Mouse (Mus musculus) hindbrain, embryonic 16.5 days (tissue): ENCODE measurements around the gene Cox5a. TPM values are rescaled to one million over a fixed set of nuclear protein-coding genes. Genes with fewer than 3 reads are reported as not detected.

Experiments used
- ATAC-seq: fragments of 200-750 bp; cut with Nextera tagmentation; 2 replicates; pipeline ENCODE4 v1.8.0; 2017; ENCODE audit warnings: moderate TSS enrichment, moderate library complexity
- H3K27ac ChIP-seq: fragments of 300-500 bp; sonication (generic); 2 replicates; pipeline ENCODE4 v1.5.1; 2014; ENCODE audit warnings: low read depth, mild to moderate bottlenecking, control low read depth, low read length, moderate library complexity
- H3K27me3 ChIP-seq: fragments of 300-500 bp; sonication (generic); replicated peaks from 2 replicates; pipeline ENCODE4 v1.6.1; 2014; ENCODE audit warnings: low read length; ENCODE audit not compliant: control insufficient read depth, insufficient read depth
- H3K36me3 ChIP-seq: fragments of 300-500 bp; sonication (generic); 2 replicates; pipeline ENCODE4 v1.6.1; 2014; ENCODE audit warnings: mild to moderate bottlenecking, low read length, moderate library complexity, mixed read lengths; ENCODE audit not compliant: control insufficient read depth, insufficient read depth
- H3K4me1 ChIP-seq: fragments of 300-500 bp; sonication (generic); 2 replicates; pipeline ENCODE4 v1.6.1; 2014; ENCODE audit warnings: low read depth, low read length; ENCODE audit not compliant: control insufficient read depth, insufficient read depth
- H3K4me2 ChIP-seq: fragments of 300-500 bp; sonication (generic); 2 replicates; pipeline ENCODE4 v1.6.1; 2014; ENCODE audit warnings: mild to moderate bottlenecking, low read length, control low read depth, moderate library complexity
- H3K4me3 ChIP-seq: fragments of 300-500 bp; sonication (generic); 2 replicates; pipeline ENCODE4 v1.5.1; 2014; ENCODE audit warnings: mild to moderate bottlenecking, low read length, control low read depth, moderate library complexity
- H3K9ac ChIP-seq: fragments of 300-500 bp; sonication (generic); 2 replicates; pipeline ENCODE4 v1.6.1; 2014; ENCODE audit warnings: low read depth, mild to moderate bottlenecking, control low read depth, low read length, moderate library complexity
- H3K9me3 ChIP-seq: fragments of 300-500 bp; sonication (generic); 2 replicates; pipeline ENCODE4 v1.6.1; 2014; ENCODE audit warnings: mild to moderate bottlenecking, low read length, moderate library complexity; ENCODE audit not compliant: control insufficient read depth
- WGBS: fragments of 180-500 bp; shearing (Covaris S2); extraction: QIAGEN DNeasy Blood & Tissue Kit; methylation state at CpG from one replicate; pipeline ENCODE4 v1.1.7; 2014; 5-methylcytosine and 5-hydroxymethylcytosine counted together
- polyA plus RNA-seq: library from polyadenylated mRNA; unstranded; fragments of >200 nt; fragmentation: Nextera tagmentation; extraction: Ambion mirVana; gene quantifications from 2 replicates; pipeline ENCODE4 v1.2.1, GENCODE M21; 2015

Cox5a gene
- polyA plus RNA-seq, 1 experiment from 2014 or later: 1,047 TPM

DNA sequence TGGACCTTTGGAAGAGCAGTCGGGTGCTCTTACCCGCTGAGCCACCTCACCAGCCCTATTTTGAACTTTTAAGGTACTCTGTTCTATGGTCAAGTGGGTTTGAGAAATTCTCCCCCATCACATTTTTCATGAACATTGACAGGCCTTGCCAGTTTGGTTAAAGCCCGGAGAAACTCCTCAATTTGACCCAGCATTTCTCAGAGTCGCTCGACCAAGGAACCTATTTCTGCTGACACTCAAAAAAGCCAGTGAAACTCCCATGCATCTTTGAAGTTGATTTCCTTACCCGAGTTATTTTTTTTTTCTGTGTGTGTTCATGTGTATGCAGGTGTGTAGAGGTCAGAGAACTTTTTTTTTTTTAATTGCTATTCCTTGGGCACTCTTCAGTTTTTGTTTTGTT, 43.5 kb downstream of the Cox5a start:
- ATAC-seq: no peak
- 84% methylated on average over 6 of the region's 6 CpGs for WGBS

GRCm38 (mm10) chr9:57565741-57566221, 44.7 kb downstream of the Cox5a start:
- no peaks in the 10 kb centered on the region for H3K27me3 ChIP-seq
- H3K4me3 ChIP-seq: no peak overlapping the region
- peaks cover 17% of the 10 kb centered on the region for H3K4me1 ChIP-seq
- no peak overlapping the region for H3K9ac ChIP-seq
- no peaks in the 10 kb centered on the region for H3K9me3 ChIP-seq
- peaks cover 10% of the 10 kb centered on the region; the same call in 1 of the 2 replicates for H3K36me3 ChIP-seq
- H3K27ac ChIP-seq: peak overlapping the region; percentile 6
- no peak overlapping the region; the same call in 1 of the 2 replicates for H3K4me2 ChIP-seq
- peak; percentile 45 for ATAC-seq
- 47% methylated on average over 10 of the region's 10 CpGs for WGBS

More for the DNA sequence above, 43.5 kb downstream of the Cox5a start:
- peaks cover 9% of the 10 kb centered on the region; the same call in 1 of the 2 replicates for H3K36me3 ChIP-seq
- H3K4me3 ChIP-seq: no peak overlapping the region
- no peak overlapping the region for H3K4me2 ChIP-seq
- no peaks in the 10 kb centered on the region for H3K27me3 ChIP-seq
- H3K9ac ChIP-seq: no peak overlapping the region
- H3K4me1 ChIP-seq: peaks cover 22% of the 10 kb centered on the region
- H3K27ac ChIP-seq: no peak overlapping the region
- no peaks in the 10 kb centered on the region for H3K9me3 ChIP-seq

DNA sequence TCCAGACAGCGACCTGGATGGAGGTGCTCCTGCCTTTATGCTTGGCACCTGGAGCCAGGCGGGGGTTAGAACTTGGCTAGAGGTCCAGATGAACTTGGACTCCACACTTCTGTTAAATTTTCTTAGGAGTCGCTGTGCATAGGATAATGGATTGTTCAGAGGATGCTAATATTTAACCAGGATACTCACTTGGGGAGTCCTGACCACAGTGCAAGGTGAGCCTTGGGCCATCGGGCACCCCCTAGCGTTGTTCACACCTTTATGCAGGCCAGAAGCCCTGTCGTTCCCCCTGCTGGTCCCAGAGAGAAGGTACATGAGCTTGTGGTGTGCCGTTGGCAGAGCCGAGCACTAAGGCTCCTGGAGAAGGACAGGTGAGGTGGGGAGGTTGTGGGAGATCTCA, 45.8 kb downstream of the Cox5a start:
- no peak for ATAC-seq
- H3K27ac ChIP-seq: no peak overlapping the region
- WGBS: 61% methylated on average over 8 of the region's 8 CpGs

DNA sequence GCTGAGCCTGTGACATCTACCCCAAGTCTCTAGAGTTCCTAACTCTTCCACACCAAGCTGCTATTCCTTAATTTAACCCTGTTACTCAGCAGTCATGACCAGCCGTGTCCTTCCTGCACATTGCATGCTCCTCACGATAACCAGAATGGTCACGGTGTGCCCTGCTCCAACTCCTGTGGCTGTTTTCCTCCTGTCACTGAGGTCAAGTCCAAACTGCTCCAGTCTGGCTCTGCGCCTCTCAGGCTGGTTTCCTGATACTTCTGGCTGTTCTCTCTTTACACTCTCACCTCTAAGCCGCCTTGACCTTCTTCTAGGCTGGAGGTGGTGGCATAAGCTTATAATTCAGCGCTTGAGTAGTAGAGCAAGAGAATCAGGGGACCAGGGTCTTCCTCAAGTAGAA, 47.4 kb downstream of the Cox5a start:
- no peaks in the 10 kb centered on the region for H3K9me3 ChIP-seq
- WGBS: 94% methylated on average over 6 of the region's 6 CpGs
- no peak overlapping the region for H3K9ac ChIP-seq
- H3K36me3 ChIP-seq: peaks cover 13% of the 10 kb centered on the region; the same call in 1 of the 2 replicates
- no peak for ATAC-seq
- H3K27ac ChIP-seq: no peak overlapping the region
- H3K4me1 ChIP-seq: peaks cover 3% of the 10 kb centered on the region; the same call in 1 of the 2 replicates
- H3K4me3 ChIP-seq: no peak overlapping the region
- H3K27me3 ChIP-seq: no peaks in the 10 kb centered on the region
- no peak overlapping the region for H3K4me2 ChIP-seq

More for the DNA sequence above, 45.8 kb downstream of the Cox5a start:
- no peaks in the 10 kb centered on the region for H3K9me3 ChIP-seq
- H3K27me3 ChIP-seq: no peaks in the 10 kb centered on the region
- no peak overlapping the region for H3K4me2 ChIP-seq
- peaks cover 13% of the 10 kb centered on the region; the same call in 1 of the 2 replicates for H3K36me3 ChIP-seq
- no peak overlapping the region for H3K4me3 ChIP-seq
- H3K4me1 ChIP-seq: peaks cover 11% of the 10 kb centered on the region
- H3K9ac ChIP-seq: no peak overlapping the region

- H3K27ac ChIP-seq: no peak overlapping the region
- H3K9me3 ChIP-seq: no peaks in the 10 kb centered on the region
- H3K4me2 ChIP-seq: no peak overlapping the region
- H3K4me1 ChIP-seq: no peaks in the 10 kb centered on the region
- ATAC-seq: no peak
- H3K9ac ChIP-seq: no peak overlapping the region
- peaks cover 21% of the 10 kb centered on the region for H3K36me3 ChIP-seq
- no peak overlapping the region for H3K4me3 ChIP-seq
- H3K27me3 ChIP-seq: no peaks in the 10 kb centered on the region
Measured at GRCm38 (mm10) chr9:57574397-57574796, 53.3 kb downstream of the Cox5a start.

DNA sequence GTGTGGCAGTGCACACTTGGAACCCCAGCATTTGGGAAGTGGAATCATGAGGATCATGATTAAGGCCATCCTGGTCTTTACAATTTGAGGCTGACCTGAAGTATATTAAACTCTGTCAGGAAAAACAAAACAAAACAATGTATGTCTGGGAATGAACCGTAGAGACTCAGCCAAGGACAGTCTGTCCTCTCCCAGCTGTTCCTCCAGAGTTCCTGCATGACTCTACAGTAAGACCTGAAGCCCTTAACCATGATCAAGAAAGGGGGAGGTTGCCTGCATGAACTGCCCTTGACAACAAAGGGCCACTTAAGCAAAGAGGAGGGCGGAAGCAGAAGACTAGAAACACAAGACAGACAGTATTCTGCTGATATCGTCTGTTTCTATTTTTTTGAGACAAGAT, 54.5 kb downstream of the Cox5a start:
- no peak overlapping the region for H3K9ac ChIP-seq
- H3K36me3 ChIP-seq: peaks cover 25% of the 10 kb centered on the region
- H3K4me3 ChIP-seq: no peak overlapping the region
- no peak for ATAC-seq
- no peaks in the 10 kb centered on the region for H3K9me3 ChIP-seq
- H3K27me3 ChIP-seq: no peaks in the 10 kb centered on the region
- 85% methylated on average over 3 of the region's 3 CpGs for WGBS
- no peak overlapping the region for H3K27ac ChIP-seq
- no peaks in the 10 kb centered on the region for H3K4me1 ChIP-seq
- H3K4me2 ChIP-seq: no peak overlapping the region

GRCm38 (mm10) chr9:57577144-57577849, 56.2 kb downstream of the Cox5a start:
- ATAC-seq: no peak
- H3K9me3 ChIP-seq: no peaks in the 10 kb centered on the region
- peaks cover 32% of the 10 kb centered on the region for H3K36me3 ChIP-seq
- WGBS: 79% methylated on average over 6 of the region's 6 CpGs
- H3K27me3 ChIP-seq: no peaks in the 10 kb centered on the region
- no peak overlapping the region for H3K27ac ChIP-seq
- no peak overlapping the region for H3K4me3 ChIP-seq
- no peak overlapping the region for H3K9ac ChIP-seq
- H3K4me2 ChIP-seq: no peak overlapping the region
- H3K4me1 ChIP-seq: no peaks in the 10 kb centered on the region

Other genes with a start within 250 kb of the Cox5a start
- gene Ppcdc, start 81.2 kb upstream of the Cox5a start, polyA plus RNA-seq: 19.4 and 20.5 TPM in 2 replicates
- 165 and 168 TPM in 2 replicates for gene Scamp5, start 53.2 kb upstream of the Cox5a start, polyA plus RNA-seq
- 21.0 and 21.4 TPM in 2 replicates for gene Rpp25, start 17.2 kb upstream of the Cox5a start, polyA plus RNA-seq
- 23.6 and 24.4 TPM in 2 replicates for gene Fam219b, start 16.3 kb downstream of the Cox5a start, polyA plus RNA-seq
- 75.3 and 80.5 TPM in 2 replicates for gene Mpi, start 31.5 kb downstream of the Cox5a start, polyA plus RNA-seq
- gene Scamp2, start 39.7 kb downstream of the Cox5a start, polyA plus RNA-seq: 49.4 and 50.1 TPM in 2 replicates
- 32.0 and 33.9 TPM in 2 replicates for gene Ulk3, start 68.2 kb downstream of the Cox5a start, polyA plus RNA-seq
- 0.18 and 0.49 TPM in 2 replicates for gene Cplx3, start 85.0 kb downstream of the Cox5a start, polyA plus RNA-seq
- gene Lman1l, start 99.5 kb downstream of the Cox5a start, polyA plus RNA-seq: not detected in 2 replicates
- gene Csk, start 132.4 kb downstream of the Cox5a start, polyA plus RNA-seq: 49.0 and 58.4 TPM in 2 replicates
- not detected in 2 replicates for gene Cyp1a2, start 162.4 kb downstream of the Cox5a start, polyA plus RNA-seq
- gene Cyp1a1, start 166.7 kb downstream of the Cox5a start, polyA plus RNA-seq: 0.13 and 0.26 TPM in 2 replicates
- gene Edc3, start 187.3 kb downstream of the Cox5a start, polyA plus RNA-seq: 29.7 and 31.9 TPM in 2 replicates
- gene Clk3, start 244.6 kb downstream of the Cox5a start, polyA plus RNA-seq: 57.2 and 66.1 TPM in 2 replicates